Mouse (Mus musculus) lung, embryonic 16.5 days (tissue): ENCODE measurements around the gene Gm6993. TPM values are rescaled to one million over a fixed set of nuclear protein-coding genes. Genes with fewer than 3 reads are reported as not detected.

Experiments used
- ATAC-seq: fragments of 200-750 bp; cut with Nextera tagmentation; 2 replicates; pipeline ENCODE4 v1.8.0; 2017; ENCODE audit warnings: low read depth, mild to moderate bottlenecking, moderate library complexity
- H3K27ac ChIP-seq: fragments of 300-500 bp; sonication (generic); 2 replicates; pipeline ENCODE4 v1.5.1; 2014; ENCODE audit warnings: mild to moderate bottlenecking, control low read depth, low read length
- H3K27me3 ChIP-seq: fragments of 300-500 bp; sonication (generic); 2 replicates; pipeline ENCODE4 v1.6.1; 2014; ENCODE audit warnings: low read depth, low read length, mixed read lengths; ENCODE audit not compliant: control insufficient read depth, insufficient read depth
- H3K36me3 ChIP-seq: fragments of 300-500 bp; sonication (generic); 2 replicates; pipeline ENCODE4 v1.6.1; 2014; ENCODE audit warnings: low read length; ENCODE audit not compliant: control insufficient read depth, insufficient read depth
- H3K4me1 ChIP-seq: fragments of 300-500 bp; sonication (generic); replicated peaks from 2 replicates; pipeline ENCODE4 v1.6.1; 2014; ENCODE audit warnings: low read length, mixed read lengths; ENCODE audit not compliant: control insufficient read depth, insufficient read depth
- H3K4me2 ChIP-seq: fragments of 300-500 bp; sonication (generic); 2 replicates; pipeline ENCODE4 v1.6.1; 2014; ENCODE audit warnings: low read depth, low read length, control low read depth
- H3K4me3 ChIP-seq: fragments of 300-500 bp; sonication (generic); 2 replicates; pipeline ENCODE4 v1.5.1; 2014; ENCODE audit warnings: mild to moderate bottlenecking, low read length, control low read depth
- H3K9ac ChIP-seq: fragments of 300-500 bp; sonication (generic); 2 replicates; pipeline ENCODE4 v1.6.1; 2014; ENCODE audit warnings: low read length, control low read depth
- H3K9me3 ChIP-seq: fragments of 300-500 bp; sonication (generic); 2 replicates; pipeline ENCODE4 v1.6.1; 2016; ENCODE audit warnings: low read length; ENCODE audit not compliant: control insufficient read depth
- WGBS: fragments of 180-500 bp; shearing (Covaris S2); extraction: QIAGEN DNeasy Blood & Tissue Kit; methylation state at CpG from one replicate; pipeline ENCODE4 v1.1.7; 2014; 5-methylcytosine and 5-hydroxymethylcytosine counted together
- polyA plus RNA-seq: library from polyadenylated mRNA; unstranded; fragments of >200 nt; fragmentation: Nextera tagmentation; extraction: Ambion mirVana; gene quantifications from 2 replicates; pipeline ENCODE4 v1.2.1, GENCODE M21; 2015

Gm6993 gene
- polyA plus RNA-seq, 1 experiment from 2014 or later: not detected

DNA sequence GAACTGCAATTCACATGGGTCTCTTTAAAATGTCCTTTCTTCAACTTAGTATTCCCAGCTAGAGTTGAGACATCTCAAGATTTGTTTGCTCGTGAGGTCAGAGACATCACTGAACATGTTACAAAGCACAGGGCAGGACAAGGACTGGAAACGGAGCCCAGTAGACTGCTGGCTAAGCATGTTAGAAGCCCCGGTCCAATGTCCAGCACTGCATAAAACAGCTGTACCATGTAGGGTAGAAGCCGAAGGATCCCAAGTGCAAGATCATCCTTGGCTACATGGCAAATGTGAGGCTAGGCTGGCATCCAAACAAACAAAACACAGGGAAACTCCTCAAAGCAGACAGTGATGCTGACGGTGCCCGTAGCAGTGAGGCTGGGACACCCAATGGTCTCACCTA lies 5.6 kb upstream of the Gm6993 start:
- H3K9me3 ChIP-seq: no peaks in the 10 kb centered on the region
- no peaks in the 10 kb centered on the region for H3K27me3 ChIP-seq
- 81% methylated on average over 6 of the region's 6 CpGs for WGBS
- H3K4me2 ChIP-seq: no peak overlapping the region
- H3K4me1 ChIP-seq: 0 out of 2 replicates have a peak, but pooled peaks cover 7% of the 10 kb centered on the region
- ATAC-seq: no peak
- no peak overlapping the region for H3K4me3 ChIP-seq
- no peak overlapping the region for H3K27ac ChIP-seq
- no peaks in the 10 kb centered on the region for H3K36me3 ChIP-seq
- H3K9ac ChIP-seq: no peak overlapping the region

DNA sequence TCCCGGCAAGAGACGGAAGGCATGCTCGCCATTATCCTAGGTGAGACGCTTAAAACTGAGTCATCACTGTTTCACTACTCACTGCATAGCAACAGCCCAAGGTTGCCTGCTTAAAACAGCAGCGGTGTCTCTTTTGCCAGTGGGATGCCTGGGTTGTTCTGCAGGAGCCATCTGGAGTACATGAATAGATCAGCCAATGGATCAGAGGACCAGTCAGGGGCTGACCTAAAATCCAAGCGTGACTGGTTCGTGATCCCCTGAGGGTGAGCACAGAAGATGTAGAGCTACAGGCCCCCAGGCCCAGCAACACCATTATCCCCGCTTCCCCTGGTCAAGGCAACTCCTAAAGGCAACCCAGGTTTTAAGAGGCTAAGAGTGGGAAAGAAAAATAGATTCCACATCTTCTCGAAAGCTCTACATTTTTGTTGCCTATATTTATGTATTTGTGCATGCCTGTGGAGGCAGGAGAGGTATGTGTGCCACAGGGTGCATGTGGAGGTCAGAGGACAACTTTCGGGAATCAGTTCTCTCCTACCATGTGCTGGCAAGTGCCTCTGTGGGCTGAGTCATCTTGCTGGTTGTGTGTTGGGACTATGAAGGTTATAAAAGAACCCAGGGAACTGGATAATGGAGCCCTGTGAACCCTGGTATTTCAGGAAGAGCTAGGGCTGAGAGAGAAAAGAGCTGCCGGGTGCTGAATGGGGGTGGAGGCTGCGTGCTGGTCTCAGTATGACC lies 3.5 kb upstream of the Gm6993 start:
- Histone ChIP-seq H3K27ac (no peak overlapping the region), H3K9ac (no peak overlapping the region), H3K4me2 (no peak overlapping the region), H3K36me3 (no peaks in the 10 kb centered on the region), H3K4me1 (0 out of 2 replicates have a peak, but pooled peaks cover 7% of the 10 kb centered on the region), H3K9me3 (no peaks in the 10 kb centered on the region), H3K4me3 (no peak overlapping the region), H3K27me3 (no peaks in the 10 kb centered on the region)
- no peak for ATAC-seq
- WGBS: 68% methylated on average over 12 of the region's 12 CpGs

DNA sequence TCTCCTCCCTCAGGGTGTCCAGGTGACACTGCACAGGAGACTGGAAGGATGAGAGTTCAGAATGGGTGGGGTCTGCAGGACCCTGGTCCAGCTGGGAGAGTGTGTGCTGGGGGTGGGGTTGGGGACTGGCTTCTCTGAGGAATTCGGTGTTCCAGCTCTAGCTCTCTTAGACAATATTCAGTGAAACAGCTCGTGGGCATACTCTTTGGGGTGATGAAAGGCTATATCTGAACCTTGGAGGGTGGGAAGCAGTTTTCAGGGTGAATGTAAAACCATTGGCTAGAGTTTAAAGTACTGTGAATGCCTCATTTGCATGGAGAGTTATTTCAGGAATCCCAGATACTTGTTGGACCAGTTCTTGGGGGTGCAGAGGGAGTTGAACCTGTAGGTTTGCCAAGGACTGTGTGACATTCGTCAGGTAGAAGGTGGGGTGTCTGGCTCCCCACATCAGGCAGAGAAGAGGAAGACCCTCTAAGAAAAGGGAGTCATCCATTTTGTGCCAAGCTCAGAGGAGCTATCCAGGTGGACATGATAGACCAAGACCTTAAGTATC lies 1.5 kb upstream of the Gm6993 start:
- no peak overlapping the region for H3K4me2 ChIP-seq
- peak; percentile 31; the same call in 1 of the 2 replicates for ATAC-seq

DNA sequence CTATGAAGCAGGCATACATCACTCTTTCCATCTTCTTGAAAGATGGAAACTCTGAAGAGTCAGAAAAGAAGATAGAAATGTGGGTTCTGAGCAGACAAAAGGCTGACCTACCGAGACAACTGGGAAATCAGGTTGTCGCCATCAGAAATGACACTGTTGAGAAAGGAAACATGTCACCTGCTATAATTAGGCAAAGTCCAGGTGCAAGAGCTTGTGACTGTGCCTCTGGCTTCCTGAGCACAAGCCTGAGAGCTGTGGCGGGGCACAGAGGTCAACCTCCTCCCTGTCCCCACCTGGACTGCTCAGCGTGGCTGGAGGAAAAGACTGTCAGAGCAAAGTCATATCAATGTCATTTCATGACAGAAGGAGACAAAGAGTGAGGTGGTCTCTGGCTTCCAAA lies 772 bp upstream of the Gm6993 start:
- Histone ChIP-seq H3K27me3 (no peaks in the 10 kb centered on the region), H3K4me1 (0 out of 2 replicates have a peak, but pooled peaks cover 7% of the 10 kb centered on the region), H3K4me3 (no peak overlapping the region), H3K36me3 (no peaks in the 10 kb centered on the region), H3K9me3 (no peaks in the 10 kb centered on the region), H3K9ac (no peak overlapping the region), H3K4me2 (no peak overlapping the region), H3K27ac (no peak overlapping the region)
- ATAC-seq: no peak
- WGBS: 60% methylated on average over 4 of the region's 4 CpGs

More for the DNA sequence above, 1.5 kb upstream of the Gm6993 start:
- 67% methylated on average over 3 of the region's 3 CpGs for WGBS
- Histone ChIP-seq H3K27me3 (no peaks in the 10 kb centered on the region), H3K9me3 (no peaks in the 10 kb centered on the region), H3K4me3 (no peak overlapping the region), H3K36me3 (no peaks in the 10 kb centered on the region), H3K27ac (no peak overlapping the region), H3K9ac (no peak overlapping the region), H3K4me1 (0 out of 2 replicates have a peak, but pooled peaks cover 7% of the 10 kb centered on the region)

DNA sequence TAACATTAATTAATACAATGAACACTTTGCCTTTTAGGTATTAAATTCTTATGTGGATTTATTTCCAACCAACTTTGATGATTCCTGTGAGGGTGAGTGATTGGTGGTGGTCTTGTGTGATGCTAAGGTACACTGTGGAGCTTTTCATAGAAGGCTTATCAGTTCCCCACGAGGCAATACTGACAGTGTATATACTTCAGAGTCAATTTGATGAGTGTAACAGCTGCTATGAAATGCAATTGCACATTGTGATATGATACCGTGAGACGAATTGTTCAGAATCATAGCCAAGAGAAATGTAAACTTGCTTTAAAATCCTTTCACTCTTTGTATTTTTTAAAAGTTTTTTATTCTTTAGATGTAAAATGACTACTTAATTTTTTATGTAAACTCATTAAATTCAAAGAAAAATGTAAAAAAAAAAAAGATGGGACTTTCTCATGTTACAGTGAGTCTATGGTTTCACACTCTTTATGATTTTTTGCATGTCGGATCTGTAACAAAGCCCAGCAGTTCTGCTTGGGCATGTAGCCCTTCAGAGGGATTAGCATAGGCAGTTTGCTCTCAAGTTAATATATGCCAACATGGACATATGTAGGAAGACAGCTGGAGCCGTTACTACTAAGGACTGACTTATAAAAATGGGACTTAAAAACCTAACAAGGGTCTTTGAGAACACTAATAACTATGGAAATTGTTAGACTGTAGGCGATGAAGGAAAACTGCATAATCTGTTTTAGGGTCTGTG lies 1.2 kb downstream of the Gm6993 start:
- no peaks in the 10 kb centered on the region for H3K36me3 ChIP-seq

DNA sequence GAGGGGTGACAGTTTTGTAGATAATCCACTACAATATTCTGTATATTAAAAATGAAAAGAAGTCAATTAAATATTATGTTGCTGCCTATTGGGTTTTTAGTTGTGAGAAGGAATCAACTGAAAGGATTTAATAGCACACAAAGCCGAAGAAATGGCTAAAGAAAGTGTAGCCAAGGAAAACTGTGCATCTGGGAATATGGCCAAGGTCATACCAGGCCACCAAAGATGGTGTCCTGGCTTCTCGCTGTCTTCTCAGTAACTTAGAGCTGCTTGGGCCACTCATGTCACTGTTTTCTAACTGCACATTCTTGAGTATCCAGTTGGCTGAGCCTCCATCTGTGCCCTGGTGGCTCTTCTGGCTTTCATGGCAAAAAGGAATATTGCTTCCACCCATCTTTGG lies 3.4 kb downstream of the Gm6993 start:
- no peaks in the 10 kb centered on the region for H3K9me3 ChIP-seq
- no peaks in the 10 kb centered on the region for H3K36me3 ChIP-seq
- H3K4me1 ChIP-seq: no peaks in the 10 kb centered on the region
- no peak for ATAC-seq
- H3K4me3 ChIP-seq: no peak overlapping the region
- no peak overlapping the region for H3K4me2 ChIP-seq
- no peaks in the 10 kb centered on the region for H3K27me3 ChIP-seq
- H3K27ac ChIP-seq: no peak overlapping the region
- no peak overlapping the region for H3K9ac ChIP-seq
- WGBS: 47% methylated on average over 2 of the region's 2 CpGs

More for the DNA sequence above, 1.2 kb downstream of the Gm6993 start:
- H3K27ac ChIP-seq: no peak overlapping the region
- no peak overlapping the region for H3K4me2 ChIP-seq
- H3K4me1 ChIP-seq: 0 out of 2 replicates have a peak, but pooled peaks cover 1% of the 10 kb centered on the region
- no peak for ATAC-seq
- no peaks in the 10 kb centered on the region for H3K27me3 ChIP-seq
- 47% methylated on average over 6 of the region's 6 CpGs for WGBS
- no peak overlapping the region for H3K9ac ChIP-seq
- no peak overlapping the region for H3K4me3 ChIP-seq
- no peaks in the 10 kb centered on the region for H3K9me3 ChIP-seq

DNA sequence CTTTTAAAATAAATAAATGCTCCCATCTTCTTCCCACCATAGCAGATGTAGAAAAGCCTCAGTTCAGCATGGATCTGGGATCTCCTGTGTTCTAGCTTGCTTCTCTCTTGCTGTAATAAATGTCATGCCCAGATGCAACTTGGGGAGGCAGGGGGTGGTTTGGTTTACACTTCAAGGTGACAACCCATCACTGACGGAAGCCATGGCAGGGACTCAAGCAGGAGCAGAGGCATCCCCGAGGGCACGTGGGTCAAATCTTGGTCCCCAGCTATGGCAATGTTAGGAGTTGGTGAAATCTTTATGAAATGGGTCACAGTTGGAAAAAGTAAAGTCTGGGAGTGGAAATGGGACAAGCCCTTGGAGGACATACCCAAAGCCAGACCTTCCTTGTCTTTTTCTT lies 4.1 kb downstream of the Gm6993 start:
- no peak overlapping the region for H3K27ac ChIP-seq
- 81% methylated on average over 3 of the region's 3 CpGs for WGBS
- ATAC-seq: no peak
- H3K4me2 ChIP-seq: no peak overlapping the region
- no peaks in the 10 kb centered on the region for H3K4me1 ChIP-seq
- H3K9ac ChIP-seq: no peak overlapping the region
- no peak overlapping the region for H3K4me3 ChIP-seq
- H3K27me3 ChIP-seq: no peaks in the 10 kb centered on the region
- H3K9me3 ChIP-seq: no peaks in the 10 kb centered on the region
- H3K36me3 ChIP-seq: no peaks in the 10 kb centered on the region

DNA sequence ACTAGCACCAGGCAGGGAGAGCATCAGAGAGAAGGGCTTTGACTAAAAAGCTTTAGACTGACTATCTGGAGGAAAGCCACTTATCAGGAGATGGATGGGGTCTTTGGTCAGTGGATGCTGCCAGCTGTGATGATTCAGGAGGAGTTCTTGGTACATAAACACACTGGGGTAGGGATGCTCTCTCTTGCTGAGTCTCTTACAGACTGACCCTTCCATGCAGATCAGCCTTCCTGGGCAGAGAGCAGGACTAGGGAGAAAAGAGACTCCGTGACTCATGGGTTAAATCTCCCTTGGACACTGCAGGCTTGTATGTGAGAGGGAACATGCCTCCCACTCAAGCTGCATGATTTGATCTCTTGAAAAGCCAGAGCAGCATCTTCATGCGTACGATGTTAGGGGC lies 5.6 kb downstream of the Gm6993 start:
- 53% methylated on average over 3 of the region's 3 CpGs for WGBS
- H3K36me3 ChIP-seq: no peaks in the 10 kb centered on the region

DNA sequence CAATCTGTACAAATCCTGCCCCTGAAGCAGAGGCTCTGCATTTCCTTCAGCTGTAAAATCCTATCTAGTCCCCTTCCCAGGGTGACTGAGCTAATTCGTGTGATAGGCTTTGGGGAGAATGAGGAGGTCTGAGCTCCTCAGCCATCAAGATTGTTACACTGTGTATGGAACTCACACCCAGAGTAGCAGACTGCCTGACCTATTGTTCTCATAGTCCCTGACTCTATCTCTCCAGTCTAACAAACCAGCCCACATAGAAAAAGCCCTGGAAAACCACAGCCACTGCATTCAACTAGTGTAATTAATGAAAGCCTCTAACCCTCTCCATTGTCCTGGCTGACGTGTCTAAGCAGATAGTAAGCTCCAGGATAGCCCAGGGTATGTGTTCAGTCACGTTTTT lies 6.0 kb downstream of the Gm6993 start:
- 47% methylated on average over 3 of the region's 3 CpGs for WGBS
- H3K9ac ChIP-seq: no peak overlapping the region

More for the DNA sequence above, 5.6 kb downstream of the Gm6993 start:
- H3K4me2 ChIP-seq: no peak overlapping the region
- H3K27ac ChIP-seq: no peak overlapping the region
- H3K9ac ChIP-seq: no peak overlapping the region
- H3K4me3 ChIP-seq: no peak overlapping the region
- H3K4me1 ChIP-seq: no peaks in the 10 kb centered on the region
- no peaks in the 10 kb centered on the region for H3K9me3 ChIP-seq
- H3K27me3 ChIP-seq: no peaks in the 10 kb centered on the region
- ATAC-seq: no peak

More for the DNA sequence above, 6.0 kb downstream of the Gm6993 start:
- H3K27ac ChIP-seq: no peak overlapping the region
- H3K36me3 ChIP-seq: no peaks in the 10 kb centered on the region
- H3K4me3 ChIP-seq: no peak overlapping the region
- no peak overlapping the region for H3K4me2 ChIP-seq
- H3K9me3 ChIP-seq: no peaks in the 10 kb centered on the region
- no peaks in the 10 kb centered on the region for H3K4me1 ChIP-seq
- H3K27me3 ChIP-seq: no peaks in the 10 kb centered on the region
- ATAC-seq: peak; percentile 60
